Mouse (Mus musculus): ENCODE measurements at regions not wholly inside any gene's neighbourhood (a gene's known extent, or its start where the extent isn't known, plus 50 kb on each side); places are given as distances from the start of the nearest gene placed in this dataset.

GRCm38 (mm10) chr2:115126625-115127369 lies 454.7 kb upstream of the BC052040 start:
- TF ChIP-seq POLR2A (IDR thresholded peaks at IDR 0.05; ENCODE audit: insufficient read depth, low read depth, low read length) (no peak), CTCF (IDR thresholded peaks at IDR 0.05) (no peak), EP300 (IDR thresholded peaks at IDR 0.05; ENCODE audit: insufficient read depth, low read depth, low read length) (no peak)

All from heart, adult 2 months (tissue).